Mouse (Mus musculus): Measurements from ENCODE around the gene Catsper3. TPM values are rescaled to one million over a fixed set of nuclear protein-coding genes. Genes with fewer than 3 reads are reported as not detected.

The Catsper3 gene
- polyA plus RNA-seq, 1 experiment from 2014 or later, result not detected

DNA sequence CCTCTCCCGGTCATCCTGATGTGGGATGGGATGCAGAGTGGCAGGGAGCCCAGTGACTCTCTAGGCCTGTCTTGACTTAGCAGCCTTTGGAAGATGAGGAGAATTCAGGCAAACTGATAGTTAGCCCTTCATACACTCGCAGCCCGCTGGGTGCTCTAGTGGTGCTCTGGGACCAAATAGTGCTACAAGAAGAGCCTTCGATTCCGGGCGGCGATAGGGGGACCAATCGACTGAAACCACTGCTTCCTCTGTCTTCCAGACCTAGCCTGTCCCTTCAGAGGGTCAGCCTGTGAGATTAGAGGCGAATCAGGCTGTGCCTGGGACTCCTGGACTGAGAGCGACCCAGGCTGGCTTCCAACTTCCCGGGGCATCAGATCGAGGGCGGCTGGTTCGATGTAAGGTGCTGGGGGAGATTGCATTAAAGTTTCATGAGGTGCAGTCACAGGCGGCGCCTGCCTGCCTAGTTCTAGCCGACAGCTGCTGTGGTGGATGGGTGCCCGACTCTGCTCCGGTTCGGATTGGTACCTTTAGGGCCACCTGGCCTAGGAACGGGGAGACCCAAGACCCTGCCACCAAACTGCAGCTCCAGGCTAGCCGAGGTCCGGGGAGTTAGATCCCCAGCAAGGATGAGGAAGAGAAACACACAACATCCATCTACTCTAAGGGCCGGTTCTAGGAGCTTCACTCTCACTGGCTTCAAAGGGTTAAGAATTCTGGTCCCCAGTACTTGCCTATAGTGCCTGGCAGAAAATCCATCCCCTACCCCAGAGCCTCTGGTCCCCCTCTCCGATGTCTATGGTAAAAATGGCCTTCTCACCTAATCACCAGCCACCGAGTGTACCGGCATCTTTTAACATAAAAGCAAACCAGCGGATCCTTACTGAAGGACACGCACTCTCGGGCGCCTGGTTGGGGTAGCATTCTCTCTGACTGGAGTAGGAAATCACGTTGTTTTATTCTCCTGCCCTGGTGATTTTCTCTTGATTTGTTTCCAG is 52.7 kb downstream of the Catsper3 start:
- H3K4me2 ChIP-seq (replicated peaks), result peak overlapping the region; percentile 71
- H3K9ac ChIP-seq, result peak overlapping the region; percentile 94
- H3K4me1 ChIP-seq, result peaks cover 46% of the 10 kb centered on the region
- H3K36me3 ChIP-seq, result no peaks in the 10 kb centered on the region
- peak overlapping the region; percentile 82 for H3K27ac ChIP-seq
- peak overlapping the region; percentile 67 for H3K4me3 ChIP-seq
- 2% methylated on average over 32 of the region's 32 CpGs for WGBS
- H3K9me3 ChIP-seq, result no peaks in the 10 kb centered on the region
- ATAC-seq (ENCODE audit: low FRiP score, low read depth), result no peak
- H3K27me3 ChIP-seq, result peaks cover 96% of the 10 kb centered on the region

DNA sequence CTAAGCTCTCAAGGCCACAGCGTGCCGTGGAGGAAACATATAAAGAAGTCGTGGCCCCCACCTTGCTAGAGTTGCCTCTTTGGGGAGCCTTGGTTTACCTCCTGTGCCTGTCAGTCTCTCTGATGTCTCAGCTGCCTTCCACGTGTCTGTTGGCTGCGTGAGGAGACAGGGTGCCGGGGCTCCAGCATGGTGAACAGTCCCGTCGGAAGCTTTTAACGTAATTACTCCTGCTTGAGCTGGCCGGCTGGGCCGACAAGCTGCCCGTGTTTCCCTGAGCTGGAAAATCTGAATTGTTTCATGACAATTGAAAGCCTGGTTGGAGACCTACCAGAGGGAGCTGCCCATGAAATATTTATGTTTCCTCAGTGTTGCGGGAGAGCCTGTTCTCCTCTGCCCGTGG is 55.9 kb downstream of the Catsper3 start:
- peaks cover 91% of the 10 kb centered on the region for H3K27me3 ChIP-seq
- H3K4me1 ChIP-seq, result peaks cover 52% of the 10 kb centered on the region
- H3K4me3 ChIP-seq, result no peak overlapping the region
- no peaks in the 10 kb centered on the region for H3K36me3 ChIP-seq
- ATAC-seq (ENCODE audit: low FRiP score, low read depth), result no peak
- WGBS, result 27% methylated on average over 14 of the region's 14 CpGs
- no peak overlapping the region for H3K9ac ChIP-seq
- H3K9me3 ChIP-seq, result peaks cover 5% of the 10 kb centered on the region; the same call in 1 of the 2 replicates
- no peak overlapping the region for H3K27ac ChIP-seq
- H3K4me2 ChIP-seq (replicated peaks), result no peak overlapping the region

DNA sequence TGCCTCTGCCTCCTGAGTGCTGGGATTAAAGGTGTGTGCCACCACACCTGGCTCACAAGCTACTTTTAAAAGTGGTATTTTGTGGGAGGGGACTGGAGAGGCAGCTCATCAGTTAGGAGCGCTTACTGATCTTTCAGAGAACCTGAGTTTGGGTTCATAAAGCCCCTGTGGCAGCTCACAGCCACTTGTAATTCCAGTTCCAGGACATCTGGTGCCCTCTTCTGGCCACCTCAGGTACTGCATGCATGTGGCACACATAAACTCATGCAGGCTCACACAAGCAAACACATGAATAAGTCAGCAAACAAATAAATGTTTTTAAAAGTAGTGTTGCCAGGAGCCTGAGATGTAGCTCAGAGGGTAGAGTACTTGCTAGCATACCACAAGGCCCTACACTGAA is 59.3 kb downstream of the Catsper3 start:
- H3K4me2 ChIP-seq (replicated peaks), result no peak overlapping the region
- no peak overlapping the region for H3K4me3 ChIP-seq
- peaks cover 91% of the 10 kb centered on the region for H3K27me3 ChIP-seq
- H3K36me3 ChIP-seq, result no peaks in the 10 kb centered on the region
- ATAC-seq (ENCODE audit: low FRiP score, low read depth), result no peak
- H3K9me3 ChIP-seq, result peaks cover 5% of the 10 kb centered on the region; the same call in 1 of the 2 replicates
- H3K9ac ChIP-seq, result no peak overlapping the region
- WGBS, result 96% methylated on average over 1 of the region's 1 CpGs
- H3K27ac ChIP-seq, result no peak overlapping the region
- peaks cover 63% of the 10 kb centered on the region for H3K4me1 ChIP-seq

DNA sequence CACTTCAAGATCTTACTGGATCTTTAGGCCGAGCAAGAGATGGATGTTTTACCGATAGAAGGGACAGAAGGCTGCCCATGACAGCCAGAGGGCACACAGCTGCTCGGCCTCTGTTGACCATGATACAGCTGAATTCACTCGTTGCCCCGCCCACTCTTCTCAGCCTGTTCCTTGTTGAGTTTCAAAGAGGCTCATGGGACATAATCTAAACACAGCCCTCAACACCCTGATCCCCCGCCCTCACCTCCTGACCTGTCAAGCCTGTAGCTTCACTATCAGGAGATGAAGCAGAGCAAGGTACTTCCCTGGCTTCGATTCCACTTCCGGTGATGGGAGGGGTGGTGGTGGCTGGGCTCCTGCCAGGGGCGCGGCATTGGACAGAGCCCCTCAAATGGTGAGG is 63.4 kb downstream of the Catsper3 start:
- no peak for ATAC-seq (ENCODE audit: low FRiP score, low read depth)
- peaks cover 88% of the 10 kb centered on the region for H3K27me3 ChIP-seq
- peaks cover 5% of the 10 kb centered on the region; the same call in 1 of the 2 replicates for H3K9me3 ChIP-seq
- no peaks in the 10 kb centered on the region for H3K36me3 ChIP-seq
- no peak overlapping the region for H3K9ac ChIP-seq
- H3K4me3 ChIP-seq, result peak overlapping the region; percentile 7; the same call in 1 of the 2 replicates
- 21% methylated on average over 10 of the region's 10 CpGs for WGBS
- peaks cover 28% of the 10 kb centered on the region for H3K4me1 ChIP-seq
- H3K27ac ChIP-seq, result no peak overlapping the region
- peak overlapping the region; percentile 40 for H3K4me2 ChIP-seq (replicated peaks)

DNA sequence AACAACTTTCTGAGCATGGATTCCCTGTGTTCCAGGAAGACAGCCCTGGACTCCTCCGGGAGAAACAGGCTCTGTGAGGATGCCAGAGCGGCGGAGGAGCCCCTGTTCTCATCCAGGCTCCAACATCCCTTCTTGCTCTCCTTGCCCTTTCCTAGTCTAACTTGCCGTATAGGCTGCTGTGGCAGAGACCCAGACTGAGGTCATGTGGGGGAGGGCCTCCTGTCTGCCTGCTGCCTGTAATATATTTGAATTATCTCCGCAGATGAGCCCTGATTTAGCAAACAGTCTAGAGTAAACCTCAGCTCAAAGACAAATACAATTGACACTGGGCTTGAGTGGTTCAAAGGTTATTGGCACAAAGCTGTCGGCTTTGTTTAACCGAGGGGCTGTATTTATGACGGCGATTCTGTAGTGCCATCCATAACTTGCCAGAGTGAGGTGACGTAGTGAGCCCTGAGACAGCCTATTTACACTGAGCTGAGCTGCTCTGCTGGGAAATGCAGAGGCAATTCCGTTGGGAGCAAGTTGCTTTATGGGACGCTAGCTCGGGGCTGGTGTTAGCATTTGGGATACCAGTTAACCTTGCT is 64.3 kb downstream of the Catsper3 start:
- no peaks in the 10 kb centered on the region for H3K36me3 ChIP-seq
- H3K4me1 ChIP-seq, result peaks cover 28% of the 10 kb centered on the region
- H3K4me2 ChIP-seq (replicated peaks), result no peak overlapping the region
- H3K4me3 ChIP-seq, result no peak overlapping the region
- H3K9me3 ChIP-seq, result peaks cover 3% of the 10 kb centered on the region; the same call in 1 of the 2 replicates
- H3K27me3 ChIP-seq, result peaks cover 94% of the 10 kb centered on the region
- whole genome bisulfite sequencing, result 32% methylated on average over 13 of the region's 13 CpGs
- ATAC-seq (ENCODE audit: low FRiP score, low read depth), result no peak
- no peak overlapping the region for H3K9ac ChIP-seq
- H3K27ac ChIP-seq, result no peak overlapping the region

DNA sequence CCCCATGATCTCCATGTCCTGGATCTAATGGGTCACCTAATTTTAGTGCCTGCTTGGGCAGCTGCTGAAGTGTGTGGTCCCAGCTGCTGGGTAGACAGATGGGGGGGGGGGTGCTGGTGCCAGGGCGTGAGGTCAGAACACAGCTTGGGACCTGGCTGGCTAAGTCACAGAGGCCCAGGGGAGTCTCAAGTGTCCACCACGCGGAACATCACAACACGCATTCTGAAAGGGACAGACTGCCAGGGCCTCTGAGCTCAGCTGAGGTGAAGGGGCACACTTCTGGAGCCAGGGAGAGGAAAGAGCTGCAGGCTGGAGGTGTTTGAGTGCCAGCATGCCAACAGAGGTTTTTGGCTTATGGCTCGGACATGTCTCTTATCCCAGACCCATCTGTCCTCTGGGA is 66.4 kb downstream of the Catsper3 start:
- no peak overlapping the region for H3K4me3 ChIP-seq
- H3K4me2 ChIP-seq (replicated peaks), result no peak overlapping the region
- no peak for ATAC-seq (ENCODE audit: low FRiP score, low read depth)
- no peak overlapping the region for H3K27ac ChIP-seq
- H3K4me1 ChIP-seq, result peaks cover 31% of the 10 kb centered on the region
- WGBS, result 79% methylated on average over 5 of the region's 5 CpGs
- H3K27me3 ChIP-seq, result peaks cover 96% of the 10 kb centered on the region
- H3K9ac ChIP-seq, result no peak overlapping the region
- no peaks in the 10 kb centered on the region for H3K36me3 ChIP-seq
- H3K9me3 ChIP-seq, result no peaks in the 10 kb centered on the region

GRCm38 (mm10) chr13:55852205-55852604 is 67.8 kb downstream of the Catsper3 start:
- Histone ChIP-seq H3K9me3 (no peaks in the 10 kb centered on the region), H3K4me3 (no peak overlapping the region), H3K4me1 (peaks cover 29% of the 10 kb centered on the region), H3K4me2 (replicated peaks) (no peak overlapping the region), H3K36me3 (no peaks in the 10 kb centered on the region), H3K27me3 (peaks cover 96% of the 10 kb centered on the region), H3K9ac (no peak overlapping the region), H3K27ac (no peak overlapping the region)
- no peak for ATAC-seq (ENCODE audit: low FRiP score, low read depth)
- WGBS, result 68% methylated on average over 3 of the region's 3 CpGs

GRCm38 (mm10) chr13:55855793-55856192 is 71.4 kb downstream of the Catsper3 start:
- WGBS, result 23% methylated on average over 7 of the region's 7 CpGs
- Histone ChIP-seq H3K27ac (no peak overlapping the region), H3K36me3 (no peaks in the 10 kb centered on the region), H3K27me3 (peaks cover 97% of the 10 kb centered on the region), H3K4me2 (replicated peaks) (no peak overlapping the region), H3K9me3 (no peaks in the 10 kb centered on the region), H3K4me3 (no peak overlapping the region), H3K9ac (no peak overlapping the region), H3K4me1 (peaks cover 38% of the 10 kb centered on the region)
- ATAC-seq (ENCODE audit: low FRiP score, low read depth), result no peak

DNA sequence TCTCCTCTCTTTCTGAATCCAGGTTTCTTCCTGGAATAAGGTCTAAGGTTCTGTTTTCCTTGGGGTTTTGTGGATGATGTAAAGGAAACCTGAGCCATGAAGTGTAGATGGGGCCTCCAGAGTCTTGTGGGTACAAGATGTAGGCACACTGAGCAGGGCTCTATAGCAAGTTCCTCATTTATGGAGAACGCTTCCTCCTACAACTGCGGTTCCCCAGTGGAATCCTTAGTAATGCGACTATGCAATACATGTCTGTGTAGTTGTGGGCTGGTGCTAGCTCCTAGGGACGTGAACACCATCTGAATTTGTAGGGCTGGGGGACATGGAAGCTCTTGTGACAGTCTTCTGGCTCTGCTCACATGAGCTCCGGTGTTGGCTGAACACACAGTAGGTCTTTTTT is 74.1 kb downstream of the Catsper3 start:
- no peak for ATAC-seq (ENCODE audit: low FRiP score, low read depth)
- Histone ChIP-seq H3K9me3 (no peaks in the 10 kb centered on the region), H3K4me1 (peaks cover 38% of the 10 kb centered on the region), H3K27ac (no peak overlapping the region), H3K9ac (no peak overlapping the region), H3K36me3 (no peaks in the 10 kb centered on the region), H3K4me2 (replicated peaks) (no peak overlapping the region), H3K4me3 (no peak overlapping the region), H3K27me3 (peaks cover 94% of the 10 kb centered on the region)
- WGBS, result 66% methylated on average over 5 of the region's 5 CpGs

Other genes with a start within 250 kb of the Catsper3 start
- 71.4 and 73.4 TPM in 2 replicates for gene Ddx41, start 247.9 kb upstream of the Catsper3 start, polyA plus RNA-seq (2015; fragmentation: Nextera tagmentation; extraction: Ambion mirVana)
- gene Fam193b, start 213.4 kb upstream of the Catsper3 start, polyA plus RNA-seq (2015; fragmentation: Nextera tagmentation; extraction: Ambion mirVana), result 50.7 and 52.8 TPM in 2 replicates
- gene Tmed9, start 210.8 kb upstream of the Catsper3 start, polyA plus RNA-seq (2015; fragmentation: Nextera tagmentation; extraction: Ambion mirVana), result 166 and 175 TPM in 2 replicates
- gene B4galt7, start 184.7 kb upstream of the Catsper3 start, polyA plus RNA-seq (2015; fragmentation: Nextera tagmentation; extraction: Ambion mirVana), result 34.8 and 37.3 TPM in 2 replicates
- 71.8 and 77.7 TPM in 2 replicates for gene Caml, start 161.6 kb upstream of the Catsper3 start, polyA plus RNA-seq (2015; fragmentation: Nextera tagmentation; extraction: Ambion mirVana)
- gene Ddx46, start 149.5 kb upstream of the Catsper3 start, polyA plus RNA-seq (2015; fragmentation: Nextera tagmentation; extraction: Ambion mirVana), result 38.8 and 39.9 TPM in 2 replicates
- 65.9 and 66.4 TPM in 2 replicates for gene B230219D22Rik, start 91.4 kb upstream of the Catsper3 start, polyA plus RNA-seq (2015; fragmentation: Nextera tagmentation; extraction: Ambion mirVana)
- gene Txndc15, start 69.9 kb upstream of the Catsper3 start, polyA plus RNA-seq (2015; fragmentation: Nextera tagmentation; extraction: Ambion mirVana), result 109 and 113 TPM in 2 replicates
- 40.2 and 49.8 TPM in 2 replicates for gene Pcbd2, start 57.2 kb upstream of the Catsper3 start, polyA plus RNA-seq (2015; fragmentation: Nextera tagmentation; extraction: Ambion mirVana)
- gene Pitx1, start 51.6 kb downstream of the Catsper3 start, polyA plus RNA-seq (2015; fragmentation: Nextera tagmentation; extraction: Ambion mirVana), result 88.9 and 109 TPM in 2 replicates

Data from limb, embryonic 13.5 days (tissue).